Mouse (Mus musculus) duodenum, adult 2 months (tissue): ENCODE results near the gene Krtap17-1. TPM values are rescaled to one million over a fixed set of nuclear protein-coding genes. Genes with fewer than 3 reads are reported as not detected.

Experiments
- polyA plus RNA-seq: library from polyadenylated mRNA; depleted of rRNA; stranded (reverse); fragments of >200 nt; gene quantifications from 2 replicates; pipeline ENCODE4 v1.2.3, GENCODE M21; 2012; ENCODE audit warnings: low replicate concordance; rRNA removed

The Krtap17-1 gene
- not detected in 2 replicates for polyA plus RNA-seq

DNA sequence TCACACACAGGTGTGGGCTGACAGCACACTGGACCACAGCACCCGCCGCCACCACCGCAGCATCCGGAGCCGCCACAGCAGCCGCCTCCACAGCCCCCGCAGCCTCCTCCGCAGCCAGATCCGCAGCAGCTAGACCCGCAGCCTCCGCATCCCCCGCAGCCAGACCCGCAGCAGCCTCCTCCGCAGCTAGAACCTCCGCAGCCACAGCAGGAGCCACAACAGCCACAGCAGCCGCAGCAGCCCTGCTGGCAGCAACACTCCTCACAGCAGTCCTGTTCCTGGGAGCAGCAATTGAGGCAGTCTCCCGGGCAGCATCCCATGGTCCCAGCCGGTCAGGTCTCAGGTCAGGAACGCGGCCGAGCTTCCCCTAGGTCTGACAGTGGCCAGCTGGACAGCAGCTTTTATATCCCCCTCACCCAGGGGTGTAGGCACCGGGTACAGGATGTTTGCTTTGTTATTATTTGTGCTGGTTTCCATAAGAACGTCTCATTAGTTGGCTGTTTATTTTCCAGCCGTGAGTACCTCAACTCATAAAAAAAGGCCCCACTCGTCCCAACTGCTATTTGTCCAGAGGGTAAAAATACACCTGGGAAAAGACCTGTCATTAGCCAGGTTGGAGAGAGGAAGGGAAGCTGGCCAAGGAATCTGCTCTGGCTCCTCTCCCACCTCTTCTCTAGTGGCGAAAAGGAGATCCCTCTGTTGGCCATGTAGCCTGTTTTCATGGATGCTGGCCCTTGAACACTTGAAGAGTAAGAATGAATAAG is at the start of gene Krtap17-1:
Gene Krtap17-1 (minus strand): TSS at position 375 of the 764 bp plus-strand sequence.

DNA sequence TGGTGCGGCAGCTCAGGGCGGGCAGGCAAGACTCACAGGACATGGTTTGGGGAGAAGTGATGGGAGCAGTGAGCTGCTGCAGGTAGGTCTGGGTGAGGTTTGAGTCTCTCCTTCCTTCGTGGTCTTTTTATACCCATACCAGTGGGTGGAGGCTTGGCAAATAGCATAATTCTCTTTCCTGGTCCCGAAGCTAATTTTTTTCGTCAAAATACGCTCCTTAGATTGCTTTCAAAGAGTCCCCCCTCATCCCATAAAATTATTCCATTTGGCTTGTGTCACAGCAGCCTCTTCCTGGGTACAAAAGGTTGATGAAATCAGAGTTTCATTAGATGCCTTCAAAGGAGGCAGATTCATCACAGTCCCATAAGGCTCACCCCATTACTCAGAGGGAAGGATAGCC is 47.7 kb upstream of the Krtap17-1 start, which contains the start of gene Krt34:
Gene Krt34 (minus strand): TSS at position 101 of the 400 bp plus-strand sequence.

GRCm38 (mm10) chr11:100029768-100030167 is 36.0 kb upstream of the Krtap17-1 start, which contains the start of gene Krt33b:
Gene Krt33b (minus strand): TSS chr11:100029868.

DNA sequence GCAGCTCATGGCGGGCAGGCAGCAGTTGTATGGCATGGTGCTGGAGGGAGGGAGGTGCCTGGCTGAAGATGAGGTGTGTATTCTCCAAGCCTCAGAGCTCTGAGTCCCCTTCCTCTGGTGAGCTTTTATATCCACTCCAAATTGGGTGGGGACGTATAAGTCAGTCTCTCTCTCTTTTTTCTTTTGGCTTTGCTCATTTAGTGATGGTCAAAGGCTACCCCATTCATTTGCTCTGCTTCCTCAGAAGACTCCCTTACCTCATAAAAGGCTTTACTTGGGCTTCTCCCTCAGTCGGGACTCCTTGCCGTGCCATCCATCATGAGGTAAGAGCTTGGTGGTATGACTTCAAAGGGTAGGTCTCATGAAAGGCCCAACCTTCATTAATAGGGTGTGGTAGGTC is 22.3 kb upstream of the Krtap17-1 start, which contains the start of gene Krt33a:
Gene Krt33a (minus strand): TSS at position 101 of the 400 bp plus-strand sequence.

GRCm38 (mm10) chr11:99986180-99986647 is 7.6 kb downstream of the Krtap17-1 start, which contains the start of gene Krtap16-1:
Gene Krtap16-1 (minus strand): TSS chr11:99986597.

DNA sequence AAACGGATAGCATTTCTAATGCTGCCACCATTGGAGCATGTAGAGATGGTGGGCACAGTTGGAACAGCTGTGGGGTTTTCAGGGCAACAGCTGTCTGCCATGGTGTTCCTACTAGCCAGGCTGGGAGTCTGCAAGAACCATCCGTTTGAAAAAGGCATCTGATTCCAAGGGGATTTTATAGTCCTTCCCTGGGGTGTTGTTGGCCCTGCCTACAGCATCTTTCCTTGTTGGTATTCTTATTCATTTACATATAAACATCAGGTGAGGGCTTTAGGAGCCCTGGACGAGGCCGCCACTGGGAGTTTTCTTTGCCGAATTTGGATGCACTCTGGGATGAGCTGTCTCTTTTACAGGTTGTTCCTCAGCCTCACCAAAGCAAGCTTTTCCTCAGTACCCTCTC is 14.8 kb downstream of the Krtap17-1 start, which contains the start of gene Krtap29-1:
Gene Krtap29-1 (minus strand): TSS at position 101 of the 400 bp plus-strand sequence.

DNA sequence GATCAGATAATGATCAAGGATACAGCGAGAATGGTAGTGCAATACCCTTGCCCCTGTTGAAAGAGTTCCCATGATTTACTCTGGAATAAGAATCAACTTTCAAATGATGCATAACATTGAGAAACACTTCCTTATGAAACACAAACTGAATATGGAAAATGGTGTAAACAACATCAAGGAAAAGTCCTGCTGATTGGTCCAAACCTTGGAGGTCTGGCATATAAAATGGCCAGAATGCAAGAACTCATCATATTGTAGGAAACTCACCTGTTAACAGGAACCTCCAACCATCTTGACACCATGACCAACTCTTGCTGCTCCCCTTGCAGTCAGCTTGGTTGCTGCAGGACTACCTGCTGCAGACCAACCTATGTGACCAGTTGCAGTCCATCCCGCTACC is 45.6 kb downstream of the Krtap17-1 start, which contains the start of gene Krtap9-5:
Gene Krtap9-5 (plus strand): TSS at position 301 of the 400 bp plus-strand sequence.

Other genes starting within 250 kb of the Krtap17-1 start
- gene Gm11595, start 221.1 kb downstream of the Krtap17-1 start, polyA plus RNA-seq: not detected in 2 replicates
- not detected in 2 replicates for gene Krtap4-8, start 213.3 kb downstream of the Krtap17-1 start, polyA plus RNA-seq
- gene Krtap4-9, start 208.8 kb downstream of the Krtap17-1 start, polyA plus RNA-seq: not detected in 2 replicates
- not detected in 2 replicates for gene Gm11596, start 200.5 kb downstream of the Krtap17-1 start, polyA plus RNA-seq
- not detected in 2 replicates for gene Gm11569, start 195.1 kb downstream of the Krtap17-1 start, polyA plus RNA-seq
- not detected in 2 replicates for gene Gm11554, start 189.5 kb downstream of the Krtap17-1 start, polyA plus RNA-seq
- not detected in 2 replicates for gene Krtap4-13, start 184.1 kb downstream of the Krtap17-1 start, polyA plus RNA-seq
- gene Gm11564, start 178.3 kb downstream of the Krtap17-1 start, polyA plus RNA-seq: not detected in 2 replicates
- gene 2300003K06Rik, start 155.9 kb downstream of the Krtap17-1 start, polyA plus RNA-seq: not detected in 2 replicates
- gene Krtap4-16, start 142.4 kb downstream of the Krtap17-1 start, polyA plus RNA-seq: 1.4 TPM in 1 of 2 replicates, not detected in the other
- gene Gm11568, start 136.1 kb downstream of the Krtap17-1 start, polyA plus RNA-seq: not detected in 2 replicates
- not detected in 2 replicates for gene Gm11559, start 129.5 kb downstream of the Krtap17-1 start, polyA plus RNA-seq
- gene Krtap9-1, start 120.6 kb downstream of the Krtap17-1 start, polyA plus RNA-seq: not detected in 2 replicates
- not detected in 2 replicates for gene Gm11567, start 114.8 kb downstream of the Krtap17-1 start, polyA plus RNA-seq
- not detected in 2 replicates for gene Krtap31-1, start 86.1 kb downstream of the Krtap17-1 start, polyA plus RNA-seq
- gene Gm11565, start 79.2 kb downstream of the Krtap17-1 start, polyA plus RNA-seq: not detected in 2 replicates
- gene Krtap31-2, start 57.7 kb downstream of the Krtap17-1 start, polyA plus RNA-seq: not detected in 2 replicates
- not detected in 2 replicates for gene Krtap9-5, start 45.5 kb downstream of the Krtap17-1 start, polyA plus RNA-seq
- gene Krtap29-1, start 14.9 kb downstream of the Krtap17-1 start, polyA plus RNA-seq: not detected in 2 replicates
- not detected in 2 replicates for gene Krtap16-1, start 7.4 kb downstream of the Krtap17-1 start, polyA plus RNA-seq
- gene Krt33a, start 22.2 kb upstream of the Krtap17-1 start, polyA plus RNA-seq: not detected in 2 replicates
- not detected in 2 replicates for gene Krt33b, start 35.9 kb upstream of the Krtap17-1 start, polyA plus RNA-seq
- not detected in 2 replicates for gene Krt34, start 47.6 kb upstream of the Krtap17-1 start, polyA plus RNA-seq
- 0.09 and 0.17 TPM in 2 replicates for gene Krt31, start 56.6 kb upstream of the Krtap17-1 start, polyA plus RNA-seq
- 0.18 TPM in 1 of 2 replicates, not detected in the other for gene Krt32, start 94.2 kb upstream of the Krtap17-1 start, polyA plus RNA-seq
- not detected in 2 replicates for gene Krt35, start 102.2 kb upstream of the Krtap17-1 start, polyA plus RNA-seq
- 0.11 TPM in 1 of 2 replicates, not detected in the other for gene Krt36, start 111.6 kb upstream of the Krtap17-1 start, polyA plus RNA-seq
- 0.24 and 2.1 TPM in 2 replicates for gene Krt13, start 127.6 kb upstream of the Krtap17-1 start, polyA plus RNA-seq
- gene Krt15, start 141.9 kb upstream of the Krtap17-1 start, polyA plus RNA-seq: 0.12 and 0.37 TPM in 2 replicates
- 1,125 and 1,286 TPM in 2 replicates for gene Krt19, start 154.7 kb upstream of the Krtap17-1 start, polyA plus RNA-seq
- not detected in 2 replicates for gene Krt9, start 199.3 kb upstream of the Krtap17-1 start, polyA plus RNA-seq
- gene Krt14, start 213.6 kb upstream of the Krtap17-1 start, polyA plus RNA-seq: 0.05 and 0.34 TPM in 2 replicates